Comparison of ENCODE assay signal across 11 mouse cellular contexts in genomic region chr17:71548586-71548985, GRCm38 (mm10). TPM values are rescaled to one million over a fixed set of nuclear protein-coding genes. Genes with fewer than 3 reads are reported as not detected.
DNase-seq lines count a peak whose midpoint lies in the region; ATAC-seq lines count a peak whose summit lies in the region.
"Had no signal": no experiment of that assay in that cellular context is flagged by ENCODE, and none has a peak within 500 bp of the region (broad histone marks: within the 10 kb centered on the region; RNA-seq: fewer than 3 reads in every experiment).

No protein-coding gene starts in this region.

- no peaks in the 10 kb centered on the region for H3K9me3 ChIP-seq in kidney, embryonic 14.5 days (ENCODE audit: control insufficient read depth, low read length)
- H3K9me3 ChIP-seq: forebrain, embryonic 15.5 days; hindbrain, embryonic 15.5 days; limb, embryonic 12.5 days had no signal

- no peak overlapping the region for H3K9ac ChIP-seq in kidney, embryonic 14.5 days (ENCODE audit: low read depth, low read length)
- H3K9ac ChIP-seq: forebrain, embryonic 15.5 days; hindbrain, embryonic 15.5 days; limb, embryonic 12.5 days had no signal

- peak; percentile 63 for DNase-seq in CD4-positive, CD25-positive, alpha-beta regulatory T cell, adult 2 months (ENCODE audit: low read depth, low spot score)
- DNase-seq in kidney, adult 9 months, result peak; percentile 23
- DNase-seq in 3T3-L1 (ENCODE audit: low read depth, low spot score), result peak; percentile 66
- DNase-seq in embryo, embryonic 10 days (ENCODE audit: low spot score), result peak; percentile 65
- no peak for DNase-seq in urinary bladder, postnatal 4 days (ENCODE audit: low spot score in 2 of 2)
- DNase-seq in right cerebral cortex, adult 18-20 months, result no peak

- no peak for ATAC-seq in CD4-positive, CD25-positive, alpha-beta regulatory T cell, adult 4 months
- ATAC-seq in kidney, embryonic 14.5 days (ENCODE audit: low FRiP score, low TSS enrichment), result no peak
- ATAC-seq: forebrain, embryonic 15.5 days had no signal

- H3K4me1 ChIP-seq in kidney, embryonic 14.5 days (ENCODE audit: control insufficient read depth, insufficient read depth, low read length), result 0 out of 2 replicates have a peak, but pooled peaks cover 4% of the 10 kb centered on the region
- H3K4me1 ChIP-seq: limb, embryonic 12.5 days had no signal

- no peaks in the 10 kb centered on the region for H3K36me3 ChIP-seq in kidney, embryonic 14.5 days (ENCODE audit: control insufficient read depth, insufficient read depth, low read length)
- H3K36me3 ChIP-seq: forebrain, embryonic 15.5 days; hindbrain, embryonic 15.5 days; limb, embryonic 12.5 days had no signal

- H3K4me3 ChIP-seq in kidney, embryonic 14.5 days (ENCODE audit: low read length), result no peak overlapping the region
- H3K4me3 ChIP-seq: forebrain, embryonic 15.5 days; hindbrain, embryonic 15.5 days; limb, embryonic 12.5 days had no signal

- no peak overlapping the region for H3K27ac ChIP-seq in kidney, embryonic 14.5 days (ENCODE audit: low read depth, low read length)
- H3K27ac ChIP-seq: forebrain, embryonic 15.5 days; hindbrain, embryonic 15.5 days; limb, embryonic 12.5 days had no signal

- 0% methylated on average over 1 of the region's 1 CpGs for WGBS in kidney, embryonic 14.5 days

- peaks cover 16% of the 10 kb centered on the region for H3K27me3 ChIP-seq in kidney, embryonic 14.5 days (ENCODE audit: control insufficient read depth, insufficient read depth, low read length)

- no peak overlapping the region for H3K4me2 ChIP-seq in kidney, embryonic 14.5 days (replicated peaks; ENCODE audit: low read depth, low read length)
- H3K4me2 ChIP-seq: forebrain, embryonic 15.5 days; hindbrain, embryonic 15.5 days; limb, embryonic 12.5 days had no signal

RNA-seq across cellular contexts. Expression of gene Spdya, which starts 3.3 kb away (rescaled TPM):
- 1 to 10 TPM; 1.1 to 2.2 TPM for polyA plus RNA-seq in CD4-positive, CD25-positive, alpha-beta regulatory T cell, adult 4 months (2017; shearing (Covaris generic))
- 0.66 and 1.5 TPM in 2 replicates for polyA plus RNA-seq in kidney, embryonic 14.5 days (2014; fragmentation: Nextera tagmentation; extraction: Ambion mirVana)

RNA-seq across cellular contexts. Expression of gene Ndc80, which starts 21.9 kb away (rescaled TPM):
- polyA plus RNA-seq in CD4-positive, CD25-positive, alpha-beta regulatory T cell, adult 4 months (2017; shearing (Covaris generic)), result 10 to 100 TPM; 11.1 to 20.0 TPM
- polyA plus RNA-seq in kidney, embryonic 14.5 days (2014; fragmentation: Nextera tagmentation; extraction: Ambion mirVana), result 56.6 and 57.1 TPM in 2 replicates

Comparison
In these comparisons a context has a peak if more than half of its experiments do, and no peak if none do; other contexts are left out.
1. DNase-seq: peak in CD4-positive, CD25-positive, alpha-beta regulatory T cell, adult 2 months (single experiment), kidney, adult 9 months (single experiment), 3T3-L1 (single experiment) and embryo, embryonic 10 days (single experiment); none in urinary bladder, postnatal 4 days (0 of 2) and right cerebral cortex, adult 18-20 months (single experiment).